Mouse (Mus musculus) 3134 (cell line): ENCODE results near the gene Pomt2.
"Not testable (repeated sequence)": the region's sequence is repeated elsewhere in the genome, so short reads cannot be mapped to it uniquely, and the experiment has no call there.

Source experiments
- DNase-seq: peaks from one replicate; pipeline ENCODE4 v3.0.0-alpha.2; 2011; ENCODE audit warnings: low spot score; ENCODE audit not compliant: insufficient read length; ENCODE audit errors: extremely low read depth

The Pomt2 gene

DNA sequence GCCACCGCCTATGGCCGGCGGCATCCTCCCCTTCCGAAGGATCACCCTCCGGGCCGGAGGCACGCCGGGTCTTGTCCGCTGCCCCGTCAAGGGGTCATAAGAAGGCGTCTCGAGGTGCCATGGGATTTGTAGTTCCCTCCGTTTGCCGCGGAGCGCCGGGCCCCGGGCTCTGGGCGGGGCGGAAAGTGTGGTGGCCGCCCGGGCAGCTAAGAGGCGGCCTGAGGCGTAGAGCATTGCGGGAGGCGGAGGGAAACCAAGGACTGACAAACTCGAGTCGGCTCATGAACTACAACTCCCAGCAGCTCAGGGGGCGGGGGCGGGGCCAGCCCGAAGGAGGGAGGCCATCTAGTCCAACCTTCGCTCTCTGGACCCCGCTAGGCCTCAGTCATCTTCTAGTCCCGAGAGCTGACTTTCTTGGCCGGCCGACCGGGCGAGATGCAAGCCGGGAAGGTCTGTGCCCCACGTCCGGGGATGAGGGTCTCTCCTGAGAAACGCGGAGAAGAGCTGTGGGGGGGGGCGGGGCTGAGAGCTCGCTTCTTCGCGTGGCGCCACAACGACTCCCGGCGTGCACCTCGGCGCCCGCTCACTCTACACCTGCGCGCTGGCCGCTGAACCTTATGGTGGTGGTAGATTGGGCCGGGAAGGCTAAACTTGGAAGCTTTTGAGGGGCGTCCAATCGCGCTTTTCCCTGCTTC, at the start of gene Pomt2:
Pomt2 (minus strand) TSS at position 574 of the 695 bp plus-strand sequence.
- DNase-seq: peak; percentile 99

DNA sequence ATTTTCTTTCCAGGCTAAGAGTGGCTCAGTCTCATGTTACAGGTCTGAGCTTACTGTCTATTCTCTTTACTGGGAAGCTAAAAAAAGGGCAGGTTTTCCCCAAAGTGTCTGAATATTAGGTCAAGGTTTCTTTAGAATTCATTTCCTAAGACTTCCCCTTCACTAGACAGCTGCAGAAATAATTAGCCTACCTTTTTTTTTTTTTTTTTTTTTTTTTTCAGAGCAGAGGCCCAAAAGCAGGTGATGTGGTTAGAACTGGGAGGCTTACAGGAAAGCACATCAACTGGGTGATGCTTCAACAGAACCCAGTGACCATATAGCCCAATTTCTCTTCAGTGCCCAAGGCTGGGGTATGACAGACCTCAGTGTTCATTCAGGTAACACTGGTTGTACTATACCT, 48.5 kb upstream of the Pomt2 start:
- DNase-seq: no peak

DNA sequence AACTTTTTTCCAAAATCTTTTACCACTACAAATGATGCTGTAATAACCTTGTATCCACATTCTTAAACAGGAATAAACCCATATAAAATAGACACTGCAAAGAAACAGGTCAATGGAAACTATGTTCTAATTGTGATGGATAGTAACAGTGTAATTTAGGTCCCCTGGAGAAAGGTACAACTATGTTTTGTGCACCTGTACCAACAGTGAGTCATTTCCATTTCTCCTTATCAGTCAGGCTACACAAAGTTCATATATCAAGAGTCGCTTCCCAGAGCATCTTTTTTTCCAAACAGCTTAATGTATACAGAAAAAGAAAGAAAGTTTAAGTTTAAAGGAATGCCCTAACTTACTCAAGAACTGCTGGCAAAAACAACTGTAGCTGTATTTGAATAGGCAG, 47.3 kb upstream of the Pomt2 start:
- DNase-seq: no peak

DNA sequence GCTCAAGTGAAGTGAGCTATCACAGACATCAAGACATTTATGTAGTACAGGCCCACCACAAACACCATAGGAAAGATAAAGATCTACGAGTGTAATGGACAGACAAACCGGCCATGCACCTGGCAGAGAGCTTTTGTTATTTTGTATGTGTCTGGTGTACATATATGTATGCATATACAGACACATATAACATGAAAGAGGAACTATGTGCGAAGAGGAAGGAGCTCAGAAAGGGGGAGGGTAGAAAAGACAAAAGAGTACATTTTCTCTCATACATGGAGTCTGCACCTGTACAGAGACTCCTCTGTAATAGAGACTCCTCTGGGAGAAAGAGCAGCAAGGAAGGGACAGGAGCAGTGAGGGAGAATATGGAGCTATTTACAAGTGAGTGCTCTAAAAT, 45.2 kb upstream of the Pomt2 start:
- no peak for DNase-seq

DNA sequence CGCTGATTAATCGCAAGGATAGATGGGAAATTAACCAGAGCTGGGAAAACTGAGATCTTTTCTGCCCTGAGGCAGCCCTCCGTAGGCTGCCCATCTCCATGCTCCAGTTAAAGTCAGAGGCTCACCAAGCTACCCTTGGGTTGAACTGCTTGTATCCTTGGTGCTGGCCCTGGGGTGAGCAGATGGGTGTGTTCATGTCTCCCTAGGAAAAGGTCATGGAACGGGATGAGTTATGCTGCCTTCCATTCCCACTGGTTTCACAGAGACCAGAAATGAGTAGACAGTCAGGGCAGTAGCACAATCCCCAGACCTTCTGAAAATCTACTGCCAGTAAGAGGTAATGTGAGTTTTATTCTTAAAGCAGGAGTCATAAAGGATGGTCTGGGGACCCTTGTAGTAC, 29.9 kb upstream of the Pomt2 start:
- no peak for DNase-seq

DNA sequence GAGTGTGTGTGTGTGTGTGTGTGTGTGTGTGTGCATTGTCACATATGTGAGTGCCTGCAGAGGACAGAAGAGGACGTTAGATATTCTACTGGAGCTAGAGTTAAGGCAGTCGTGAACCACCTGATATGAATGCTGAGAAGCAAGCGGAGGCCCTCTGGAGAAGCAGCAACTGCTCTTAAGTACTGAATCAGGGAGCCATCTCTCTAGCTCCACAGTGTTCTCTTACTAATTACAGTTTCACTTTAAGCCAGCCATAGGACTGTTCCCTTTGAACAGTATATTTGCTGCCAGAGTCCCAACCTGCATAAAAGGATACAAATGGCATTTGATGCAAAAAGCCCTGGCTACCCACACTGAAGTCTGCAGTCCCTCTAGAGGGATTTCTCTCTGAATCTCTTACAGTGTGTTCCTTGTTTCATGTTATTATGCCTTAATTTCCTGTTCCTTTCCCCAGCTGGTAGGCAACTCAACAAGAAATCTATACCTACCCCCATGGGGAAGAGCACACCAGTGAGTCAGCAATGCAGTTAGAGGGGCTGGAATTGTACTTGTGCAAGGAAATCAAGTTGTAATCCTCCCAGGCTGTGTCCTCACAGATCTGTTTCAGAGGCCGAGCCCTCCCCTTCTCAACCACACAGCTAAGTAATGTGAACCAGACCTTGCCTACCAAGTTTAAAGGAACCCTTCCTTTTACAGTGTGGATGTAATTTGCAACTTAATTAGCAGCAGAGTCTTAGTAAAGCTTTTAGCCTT, 27.6 kb upstream of the Pomt2 start:
- no peak for DNase-seq

DNA sequence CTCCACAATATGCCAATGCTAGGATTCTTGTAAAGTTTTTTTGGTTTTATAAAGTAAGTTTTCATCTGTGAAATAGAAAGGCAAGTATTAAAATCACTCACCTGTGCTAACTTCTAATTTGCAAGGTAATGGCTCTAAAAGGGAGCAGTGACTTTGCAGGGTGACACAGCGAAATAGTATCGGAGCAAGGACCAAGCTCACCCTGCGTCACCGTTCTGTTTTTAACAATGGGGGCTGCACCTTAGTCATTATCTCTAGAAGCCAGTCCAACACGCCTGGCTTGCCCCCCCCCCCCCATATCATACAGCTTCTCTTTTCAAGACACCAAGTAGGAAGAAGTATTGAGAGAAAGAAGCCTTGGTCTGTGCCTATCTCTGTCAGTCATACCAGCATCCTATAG, 13.0 kb upstream of the Pomt2 start:
- DNase-seq: no peak

DNA sequence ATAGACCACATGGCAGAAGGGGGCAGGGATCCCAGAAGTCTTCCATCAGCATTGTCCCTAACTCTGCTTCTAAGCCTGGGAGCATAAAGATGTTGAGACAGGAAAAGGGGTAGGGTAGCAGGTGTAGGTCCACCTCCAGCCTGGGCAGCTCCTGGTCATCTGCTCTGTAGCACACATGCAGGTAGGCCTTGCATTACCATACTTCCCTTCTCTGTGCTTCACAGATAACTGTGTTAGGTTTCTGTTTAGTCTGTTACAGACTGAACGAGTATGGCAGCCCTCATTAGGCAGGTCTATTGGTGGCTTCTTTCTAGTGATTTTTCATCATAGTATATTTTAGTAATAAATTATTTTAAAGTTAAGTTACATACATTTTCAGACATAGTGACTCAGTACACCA, 12.5 kb upstream of the Pomt2 start:
- DNase-seq: no peak

DNA sequence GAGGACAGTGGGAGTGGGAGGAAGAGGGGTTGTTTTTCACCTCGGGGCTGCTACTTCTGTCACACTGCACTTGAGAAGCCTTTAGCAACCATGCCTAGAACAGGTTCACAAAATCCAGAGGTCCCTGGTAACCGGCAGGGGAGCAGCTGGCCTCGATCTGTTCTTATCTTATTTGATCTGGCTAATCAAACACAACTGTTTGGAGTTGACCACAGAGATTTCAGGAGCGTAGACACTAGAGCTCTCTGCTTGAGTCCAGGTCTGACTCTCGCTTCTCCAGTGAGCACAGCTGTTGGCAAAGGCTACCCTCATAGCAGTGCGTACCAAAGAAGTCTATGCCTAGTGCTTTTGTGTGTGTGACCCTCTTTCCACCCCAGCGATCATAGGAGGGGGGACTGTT, 10.3 kb upstream of the Pomt2 start:
- DNase-seq: no peak

DNA sequence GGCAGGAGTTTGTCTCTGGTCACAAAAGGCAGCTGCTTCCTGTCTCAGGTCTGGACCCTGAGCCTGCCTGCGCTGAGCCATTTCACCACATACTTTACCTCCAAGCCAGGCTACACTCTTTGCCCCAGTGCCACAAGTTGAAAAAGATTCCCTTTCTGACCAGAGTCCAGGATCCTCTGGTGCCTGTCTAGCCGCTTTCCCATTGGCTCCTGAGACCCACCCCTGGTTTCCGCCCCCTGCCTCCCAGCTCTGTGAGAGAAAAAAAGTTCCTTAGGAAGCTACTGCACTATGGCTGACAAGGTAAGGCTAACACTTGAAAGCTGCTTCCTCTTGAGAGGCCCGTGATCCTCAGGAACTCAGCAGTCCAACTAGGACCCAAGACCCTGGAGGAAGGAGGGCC, 9.6 kb upstream of the Pomt2 start:
- no peak for DNase-seq

DNA sequence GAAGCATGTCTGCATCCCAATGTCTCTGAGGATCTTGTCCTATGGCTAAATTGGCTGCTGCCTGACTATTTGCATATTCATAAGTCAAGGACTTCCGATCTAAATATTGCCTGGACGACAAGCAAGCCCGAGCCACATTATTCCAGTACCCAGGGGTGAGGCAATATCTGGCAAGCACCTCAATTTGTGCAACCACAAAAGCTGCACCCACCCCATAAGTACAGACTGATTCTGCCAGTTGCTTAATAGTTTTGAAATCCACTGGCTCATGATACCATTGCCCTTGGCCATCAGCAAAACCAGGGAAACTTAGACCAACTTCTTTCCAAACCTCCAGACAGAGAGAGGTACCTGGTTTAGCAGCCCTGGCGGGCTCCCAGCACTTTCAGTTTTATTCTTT, 6.7 kb upstream of the Pomt2 start:
- not testable (repeated sequence) for DNase-seq

DNA sequence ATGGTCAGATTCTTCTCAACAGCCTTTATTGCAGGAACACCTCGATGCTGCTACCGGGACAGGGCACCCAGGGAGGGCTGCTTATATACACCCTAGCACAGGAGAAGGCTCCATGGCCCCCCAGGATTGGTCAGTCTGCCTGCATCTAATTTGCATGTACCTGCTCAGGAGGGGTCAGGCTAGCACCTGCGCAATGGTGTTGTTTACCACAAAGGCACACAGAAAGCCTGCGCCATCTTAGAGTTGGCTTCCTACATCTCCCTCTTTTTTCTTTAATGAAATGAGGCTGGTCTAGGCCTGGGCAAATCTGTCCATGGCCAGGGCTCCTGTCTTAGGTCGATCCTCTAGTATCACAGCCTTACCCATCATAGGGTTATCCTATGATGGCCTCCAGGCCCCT, 1.7 kb upstream of the Pomt2 start:
- no peak for DNase-seq

DNA sequence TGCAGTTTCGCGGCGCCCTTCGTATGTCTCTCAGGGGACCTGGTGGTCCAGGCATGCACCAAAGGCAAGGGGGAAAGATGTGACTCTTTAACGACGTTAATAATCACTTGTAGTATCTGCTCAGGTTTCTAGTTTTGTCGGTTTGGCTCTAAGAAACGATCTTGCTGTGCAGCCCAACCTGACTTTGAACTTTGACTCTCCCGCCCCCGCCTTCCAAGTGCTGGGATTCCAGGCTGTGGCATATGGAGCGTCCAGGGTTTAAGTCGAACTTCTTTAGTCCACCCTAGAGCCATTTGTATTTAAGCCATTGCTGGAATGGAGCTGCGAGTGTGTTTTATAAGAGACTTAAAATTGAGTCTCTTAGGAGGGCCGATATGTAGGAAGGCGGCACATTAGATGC, 368 bp upstream of the Pomt2 start:
- no peak for DNase-seq

DNA sequence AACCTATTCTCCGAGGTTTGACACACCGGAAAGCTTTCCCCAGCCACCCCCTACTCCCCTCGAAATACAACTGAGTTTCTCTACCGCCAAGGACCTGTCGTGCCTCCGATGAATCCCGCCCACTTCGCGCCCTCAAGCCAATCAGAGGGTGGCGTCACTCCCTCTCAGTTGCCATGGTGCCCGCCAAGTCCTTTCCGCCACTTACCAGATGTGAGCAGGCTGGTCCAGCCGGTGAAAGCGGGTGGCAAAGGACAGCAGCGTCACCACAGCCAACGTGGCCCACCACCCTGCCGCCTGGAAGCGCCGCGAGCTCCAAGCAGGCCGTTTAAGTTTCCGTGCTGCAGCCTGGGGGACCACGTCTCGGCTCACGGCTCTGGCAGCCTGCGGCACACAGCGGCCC, 802 bp downstream of the Pomt2 start, which contains the start of gene Gstz1:
Gstz1 (plus strand) TSS at position 200 of the 400 bp plus-strand sequence.
- DNase-seq: peak; percentile 90

DNA sequence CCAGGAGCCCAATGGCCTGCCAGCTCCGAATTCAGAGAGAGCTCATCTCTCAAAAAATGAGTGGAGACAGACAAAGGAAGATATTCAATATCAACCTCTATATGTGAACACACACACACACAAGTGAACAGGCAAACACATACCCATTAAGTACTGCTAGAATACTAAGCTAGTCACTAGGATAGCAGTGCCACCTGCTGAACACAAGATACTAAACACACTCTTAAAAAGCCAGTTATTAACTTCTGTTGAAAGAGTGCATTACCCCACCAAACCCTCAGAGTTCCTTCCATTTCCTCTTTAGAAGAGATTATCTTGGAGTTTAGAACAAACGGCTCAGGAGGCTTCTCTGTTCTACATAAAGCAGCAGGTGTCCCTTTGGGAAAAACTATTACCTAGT, 5.6 kb downstream of the Pomt2 start:
- DNase-seq: no peak

DNA sequence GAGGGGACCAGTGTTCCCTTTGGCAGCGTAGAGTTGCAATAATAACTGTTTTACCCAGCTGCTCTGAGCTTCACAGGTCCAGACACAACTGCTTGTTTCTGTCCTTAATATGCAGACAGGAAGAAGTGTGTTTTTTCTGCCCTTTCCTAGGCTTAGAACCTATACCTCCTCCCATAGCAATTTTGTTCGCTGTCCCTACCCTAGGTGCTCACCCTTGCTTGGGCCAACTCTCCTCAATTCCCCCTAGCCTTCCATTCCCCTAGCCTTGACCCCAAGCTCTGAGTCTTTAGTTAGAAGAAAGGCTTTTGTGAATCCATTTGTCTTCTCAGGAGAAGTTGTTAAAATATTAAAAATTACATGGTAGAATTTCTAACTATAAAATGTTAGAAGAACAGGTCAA, 9.0 kb downstream of the Pomt2 start:
- no peak for DNase-seq

DNA sequence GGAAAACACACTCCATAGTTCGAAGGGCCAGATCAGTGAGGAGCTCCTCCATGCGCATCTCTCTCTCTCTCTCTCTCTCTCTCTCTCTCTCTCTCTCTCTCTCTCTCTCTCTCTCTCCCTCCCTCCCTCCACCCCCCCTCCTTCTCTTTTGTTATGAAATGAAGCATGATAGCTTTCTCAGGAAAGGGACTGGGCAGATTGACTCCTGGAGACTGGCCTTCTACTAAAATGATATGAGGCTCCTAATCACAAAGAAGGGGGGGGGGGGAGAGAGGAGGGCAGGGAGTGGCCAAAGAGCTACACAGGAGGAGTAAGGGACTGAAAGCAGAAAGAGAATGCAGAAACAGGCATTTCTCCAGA, 9.4 kb downstream of the Pomt2 start:
- DNase-seq: no peak

DNA sequence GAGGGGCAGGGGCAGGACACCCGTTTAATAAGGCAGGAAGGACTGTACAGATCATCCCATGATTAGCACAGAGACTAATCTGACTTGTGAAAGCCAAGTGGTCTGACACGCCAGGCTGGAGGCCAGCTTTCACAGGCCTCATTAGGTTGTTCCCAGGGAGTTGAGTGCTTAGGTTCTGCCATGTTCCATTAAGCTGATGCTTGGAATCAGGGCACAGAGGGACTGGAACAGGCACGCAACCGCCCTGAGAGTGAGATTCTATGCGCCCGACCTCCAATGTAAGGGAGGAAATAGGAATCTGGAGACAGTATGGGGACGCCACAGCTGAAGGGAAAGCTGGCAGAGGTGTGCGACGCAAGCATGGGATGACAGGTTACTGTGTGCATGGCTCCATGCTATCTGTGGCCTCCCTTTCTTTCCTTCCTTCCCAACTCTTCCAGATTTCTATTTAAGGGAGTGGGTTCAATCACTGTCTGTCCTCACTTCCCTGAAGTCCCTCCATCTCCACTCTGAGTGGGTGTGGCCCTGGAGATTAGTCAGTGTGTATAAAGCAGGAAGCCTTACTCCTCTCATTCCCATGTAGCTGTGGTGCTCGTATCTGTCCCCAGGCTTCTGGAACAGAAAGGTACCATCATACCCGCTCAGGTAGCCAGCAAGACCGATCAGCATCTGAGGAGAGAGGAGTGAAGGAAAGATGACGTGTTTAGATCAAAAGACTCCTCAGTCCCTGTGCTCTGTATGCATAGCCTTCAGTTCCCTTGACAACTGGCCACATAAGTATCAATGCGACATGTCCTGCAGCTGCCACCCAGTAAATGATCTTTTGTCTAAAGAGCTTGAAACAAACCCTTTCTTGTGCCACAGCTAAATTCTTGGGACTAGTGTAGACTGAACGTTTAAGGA, 10.1 kb downstream of the Pomt2 start:
- no peak for DNase-seq

DNA sequence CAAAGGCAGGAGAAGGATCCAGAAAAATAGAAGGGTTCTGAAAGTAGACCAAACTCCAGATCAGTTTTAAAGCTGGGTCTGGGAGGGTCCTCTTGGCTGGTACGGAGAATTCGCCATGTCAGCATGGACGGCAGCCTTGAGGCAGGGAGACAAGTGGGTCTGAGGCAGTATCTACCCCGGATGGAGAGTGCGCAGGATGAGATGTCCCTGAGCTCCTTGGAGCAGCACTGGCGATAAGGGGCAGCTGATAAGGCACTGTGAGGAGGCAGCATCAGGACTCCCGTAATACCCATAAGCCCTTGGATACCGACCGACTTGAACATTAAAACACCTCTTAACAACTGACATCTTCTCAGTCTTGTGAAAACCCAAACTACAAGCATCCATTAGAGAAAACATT, 15.0 kb downstream of the Pomt2 start:
- DNase-seq: no peak

DNA sequence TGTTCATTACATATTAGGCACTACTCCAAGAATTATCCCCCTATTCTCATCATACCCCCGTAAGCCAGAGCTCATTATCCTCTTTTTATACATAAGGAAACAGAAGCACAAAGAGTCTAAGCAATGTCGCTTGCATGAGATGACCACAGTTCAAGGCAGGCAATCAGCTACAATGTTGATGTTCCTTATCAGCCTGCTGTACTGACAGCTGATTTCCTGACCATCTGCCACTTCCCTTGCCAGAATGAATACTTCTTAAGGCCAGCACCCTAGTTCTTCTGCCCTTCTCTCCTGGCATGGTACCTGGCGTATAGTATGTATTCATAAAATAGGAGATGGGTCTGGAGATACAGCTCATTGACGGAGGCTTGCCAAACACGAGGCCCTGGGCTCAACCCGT, 15.6 kb downstream of the Pomt2 start:
- no peak for DNase-seq

DNA sequence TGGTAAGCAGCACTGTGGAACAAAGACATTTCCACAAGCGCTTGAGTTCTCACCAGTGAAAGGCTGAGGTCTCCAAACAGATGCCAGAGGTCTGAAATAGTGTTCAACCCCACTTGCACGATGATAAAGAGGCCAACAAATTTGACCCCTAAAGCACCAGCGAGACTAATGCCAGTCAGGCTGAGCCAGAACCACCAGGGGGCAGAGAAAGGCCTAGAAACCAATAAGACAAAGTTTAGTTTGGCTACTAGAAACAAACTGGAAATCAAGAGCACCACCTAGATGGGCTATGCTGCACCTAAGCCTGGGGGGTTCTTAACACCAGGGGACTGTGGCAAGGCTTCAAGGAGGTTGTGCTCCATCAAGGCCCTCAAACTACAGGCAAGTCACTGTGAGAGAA, 16.1 kb downstream of the Pomt2 start:
- DNase-seq: no peak

DNA sequence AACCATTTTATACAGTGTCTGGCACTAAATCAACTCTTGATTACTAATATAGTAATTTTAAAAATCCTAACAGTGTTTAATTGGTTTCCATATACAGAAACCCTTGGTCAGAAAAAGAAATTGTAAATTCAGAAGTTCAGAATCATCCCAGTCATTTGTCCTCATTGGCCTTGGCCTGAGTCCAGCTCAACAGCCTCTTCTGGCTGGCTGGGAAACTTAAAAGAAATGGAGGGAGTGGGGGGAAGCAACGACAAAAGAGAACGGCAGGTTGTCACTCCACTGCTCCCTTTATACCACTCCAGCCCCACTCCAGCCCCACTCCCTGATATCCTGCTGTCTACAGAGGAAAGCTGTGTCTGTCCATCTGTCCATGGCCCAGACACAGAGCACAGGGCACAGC, 16.6 kb downstream of the Pomt2 start:
- DNase-seq: no peak
